Mouse (Mus musculus): ENCODE data around the gene Bcl7b.

Gene Bcl7b

DNA sequence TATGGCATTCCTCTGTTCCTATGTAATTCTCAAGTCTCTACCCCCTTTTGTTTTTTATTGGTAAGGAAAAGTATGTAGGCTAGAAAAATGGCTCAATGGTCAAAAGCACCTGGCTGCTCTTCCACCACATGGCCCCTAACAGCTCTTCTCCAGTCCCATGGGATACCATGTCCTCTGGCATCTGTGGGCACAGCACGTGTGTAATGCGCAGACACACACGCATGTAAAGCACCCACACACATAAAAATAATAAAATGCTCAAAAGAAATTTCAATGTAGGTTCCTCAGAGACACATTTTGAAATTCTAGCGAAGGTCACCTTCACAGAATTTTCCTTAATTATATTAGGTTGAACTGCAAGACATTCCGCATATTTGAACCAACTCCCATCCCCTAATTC is 1.4 kb downstream of the Bcl7b start:
- in situ Hi-C loops (cut with MseI, MboI), result no loop called here

DNA sequence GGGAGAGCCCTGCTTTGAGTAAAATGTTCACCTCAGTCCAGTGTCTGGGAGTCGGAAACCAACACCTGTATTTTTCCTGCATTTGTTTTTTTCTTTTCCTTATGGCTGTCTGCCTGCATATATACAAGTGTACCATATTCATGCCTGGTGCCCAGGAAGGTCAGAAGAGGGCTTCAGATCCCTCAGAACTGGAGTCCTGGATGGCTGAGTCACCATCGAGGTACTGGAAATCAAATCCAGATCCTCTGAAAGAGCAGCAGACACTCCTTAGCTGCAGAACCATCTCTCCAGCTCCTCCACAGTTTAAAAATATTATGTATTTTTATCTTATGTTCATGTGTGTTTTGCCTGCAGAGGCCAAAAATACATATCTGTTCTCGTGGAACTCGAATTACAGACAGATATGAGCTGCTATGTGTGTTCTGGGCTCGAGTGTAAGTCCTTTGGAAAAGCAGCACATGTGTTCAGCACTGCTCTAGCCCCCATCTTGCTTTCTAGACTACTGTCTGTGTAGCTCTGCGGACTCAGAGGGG is 3.7 kb downstream of the Bcl7b start:
- in situ Hi-C loops (cut with MseI, MboI), result no loop called here

DNA sequence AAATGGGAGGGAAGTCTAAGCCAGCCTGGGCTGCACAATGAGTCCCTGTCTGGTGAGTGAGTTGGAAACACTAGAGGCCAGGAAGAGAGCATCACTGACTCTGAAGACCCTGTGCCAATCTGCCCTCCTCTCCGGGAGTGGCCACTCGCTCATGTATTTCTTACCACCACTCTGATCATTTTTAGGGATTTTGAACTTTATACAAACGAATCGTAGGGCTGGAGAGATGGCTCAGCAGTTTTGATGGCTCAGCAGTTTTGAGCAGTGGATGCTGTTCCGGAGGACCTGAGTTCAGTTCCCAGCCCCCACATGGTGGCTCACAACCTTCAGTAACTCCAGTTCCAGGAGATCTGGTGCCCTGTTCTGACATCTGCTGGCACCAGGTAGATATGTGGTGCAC is 4.9 kb downstream of the Bcl7b start:
- in situ Hi-C loops (cut with MseI, MboI), result no loop called here

DNA sequence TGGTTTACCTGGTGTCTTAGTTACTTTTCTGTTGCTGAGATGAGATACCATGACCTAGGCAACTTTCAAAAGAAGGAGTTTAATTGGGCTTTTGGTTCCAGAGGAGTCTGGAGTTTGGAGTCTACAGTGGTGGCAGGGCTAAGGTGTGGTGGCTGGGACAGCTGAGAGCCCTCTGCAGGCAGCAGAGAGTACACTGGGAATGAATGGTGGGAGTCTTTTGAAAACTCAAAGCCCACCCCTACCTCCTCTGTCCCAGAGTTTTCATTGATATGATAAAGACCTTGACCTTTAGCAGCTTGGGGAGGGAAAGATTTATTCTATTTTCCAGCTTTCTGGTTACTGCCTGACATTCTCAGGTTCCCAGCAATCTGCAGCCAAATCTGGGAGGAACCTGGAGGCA is 7.0 kb downstream of the Bcl7b start:
- in situ Hi-C loops (cut with MseI, MboI), result no loop called here

DNA sequence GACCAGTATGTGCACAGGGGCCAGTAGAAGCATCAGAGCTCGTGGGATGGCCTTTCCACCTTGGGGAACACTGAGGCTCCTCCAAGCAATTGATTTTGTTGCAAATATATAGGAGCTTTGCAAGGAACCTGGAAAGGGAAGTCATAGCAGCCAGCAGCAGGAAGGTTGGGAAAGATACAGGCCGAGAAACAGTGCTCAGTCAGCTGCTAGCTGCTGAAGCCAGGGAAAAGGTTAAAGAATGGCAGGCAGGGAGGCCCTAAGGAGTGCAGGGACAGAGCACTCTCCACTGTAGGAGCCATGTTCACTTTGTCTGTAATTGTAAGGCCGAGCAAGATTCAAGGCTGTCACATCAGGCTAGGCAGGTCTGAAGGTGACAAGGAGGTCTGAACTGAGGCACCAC is 10.4 kb downstream of the Bcl7b start:
- in situ Hi-C loops (cut with MseI, MboI), result no loop called here

DNA sequence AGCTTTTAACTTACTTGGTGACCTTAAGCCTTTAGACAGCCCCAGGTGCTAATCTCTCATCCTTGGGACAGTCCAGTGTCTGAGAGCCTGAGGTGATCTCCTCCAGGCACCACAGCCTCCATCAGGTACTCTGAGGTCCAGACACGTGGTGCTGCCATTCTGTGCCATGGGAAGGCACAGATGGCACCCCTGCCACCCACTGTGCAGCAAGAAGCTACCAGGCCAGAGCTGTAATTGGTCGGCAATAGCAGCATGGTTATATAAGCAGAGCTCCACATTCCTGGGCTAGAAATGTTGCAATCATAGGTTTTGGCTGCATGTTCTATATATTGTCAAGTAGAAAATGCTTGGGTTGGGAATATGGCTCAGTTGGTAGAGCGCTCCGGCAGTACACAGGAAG is 10.9 kb downstream of the Bcl7b start:
- in situ Hi-C loops (cut with MseI, MboI), result no loop called here

DNA sequence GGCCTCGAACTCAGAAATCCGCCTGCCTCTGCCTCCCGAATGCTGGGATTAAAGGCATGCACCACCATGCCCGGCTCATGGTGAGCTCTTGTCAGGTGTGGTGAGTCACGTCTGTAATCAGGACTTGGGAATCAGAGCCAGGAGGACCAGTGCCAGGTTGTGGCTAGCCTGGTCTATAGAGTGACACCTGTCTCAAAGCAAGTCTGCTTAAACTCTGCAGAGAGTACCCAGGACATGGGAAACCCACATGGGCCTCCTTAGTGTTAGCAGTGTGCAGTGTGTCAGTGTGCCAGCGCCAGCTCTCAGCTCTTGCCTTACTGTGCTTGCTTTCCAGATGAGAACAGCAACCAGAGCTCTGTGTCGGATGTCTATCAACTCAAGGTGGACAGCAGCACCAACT is 11.5 kb downstream of the Bcl7b start:
- in situ Hi-C loops (cut with MseI, MboI), result no loop called here

DNA sequence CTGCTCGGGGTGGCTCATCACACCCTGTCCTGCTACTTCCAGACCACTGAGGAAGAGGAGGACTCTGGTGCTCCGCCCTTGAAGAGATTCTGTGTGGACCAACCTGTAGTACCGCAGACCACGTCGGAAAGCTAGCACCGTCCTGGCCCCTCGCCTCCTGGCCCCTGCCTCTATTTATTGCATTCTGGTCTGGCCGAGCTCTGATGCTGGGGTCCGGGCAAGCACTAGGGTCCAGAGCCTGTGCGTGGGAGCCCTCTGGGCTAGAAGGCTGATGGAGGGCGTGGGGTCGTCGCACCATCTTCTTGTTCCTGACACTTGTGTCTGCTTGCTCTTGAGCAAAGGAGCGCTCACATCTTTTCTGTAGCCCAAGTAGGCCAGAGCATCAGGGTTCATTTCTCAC is 12.7 kb downstream of the Bcl7b start:
- in situ Hi-C loops (cut with MseI, MboI), result no loop called here

DNA sequence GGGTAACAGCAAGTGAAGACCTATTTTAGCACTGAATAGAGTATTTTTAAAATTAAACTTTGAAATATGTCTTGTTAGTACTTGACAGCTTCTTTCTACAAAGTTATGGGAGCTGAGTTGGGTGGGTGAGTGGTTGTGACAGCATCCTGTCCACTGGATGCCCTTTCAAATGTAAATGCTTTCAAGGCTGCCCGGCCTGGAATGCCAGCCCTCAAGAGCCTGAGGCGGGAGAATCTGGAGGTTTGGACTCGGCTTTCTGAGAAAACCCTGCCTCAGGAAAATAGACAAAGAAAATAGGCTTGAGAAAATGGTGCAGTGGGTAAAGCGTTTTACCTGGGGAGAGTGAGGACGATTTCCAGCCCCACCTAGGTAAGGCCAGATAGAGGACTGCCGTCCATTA is 13.7 kb downstream of the Bcl7b start:
- in situ Hi-C loops (cut with MseI, MboI), result no loop called here

DNA sequence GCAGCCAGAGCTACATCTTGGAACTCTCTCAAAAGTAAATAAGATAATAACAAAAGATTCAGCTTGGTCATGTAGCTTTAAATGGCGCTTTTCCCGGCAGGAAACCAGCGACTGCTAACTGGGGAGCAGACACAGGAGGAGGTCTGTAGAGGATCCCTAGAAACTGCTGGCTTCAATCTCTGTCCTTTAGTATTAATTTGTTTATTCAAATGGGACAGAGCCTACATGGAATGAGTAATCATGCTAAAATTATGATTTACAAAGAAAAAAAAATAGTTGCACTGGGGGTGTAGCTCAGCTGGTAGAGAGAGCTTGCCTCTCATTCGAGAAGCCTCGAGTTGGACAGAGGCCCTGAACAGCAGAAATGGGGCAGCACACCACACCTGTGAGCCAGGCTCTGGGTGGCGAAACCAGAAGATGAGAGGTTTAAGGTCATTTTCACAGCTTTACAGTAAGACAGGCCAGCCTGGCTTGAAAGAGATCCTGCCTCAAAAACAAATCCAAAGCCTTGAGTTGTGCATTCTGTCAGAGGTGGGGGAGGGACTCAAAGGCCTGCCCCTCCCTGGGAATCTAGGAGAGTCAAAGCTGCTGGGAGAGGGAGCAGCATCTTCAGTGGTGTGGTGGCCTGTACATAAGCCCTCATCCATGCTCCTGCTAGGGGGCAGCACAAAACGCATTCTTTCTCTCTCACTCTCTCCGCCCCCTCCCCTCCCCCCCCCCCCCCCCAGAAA is 15.2 kb downstream of the Bcl7b start:
- in situ Hi-C loops (cut with MseI, MboI), result no loop called here

DNA sequence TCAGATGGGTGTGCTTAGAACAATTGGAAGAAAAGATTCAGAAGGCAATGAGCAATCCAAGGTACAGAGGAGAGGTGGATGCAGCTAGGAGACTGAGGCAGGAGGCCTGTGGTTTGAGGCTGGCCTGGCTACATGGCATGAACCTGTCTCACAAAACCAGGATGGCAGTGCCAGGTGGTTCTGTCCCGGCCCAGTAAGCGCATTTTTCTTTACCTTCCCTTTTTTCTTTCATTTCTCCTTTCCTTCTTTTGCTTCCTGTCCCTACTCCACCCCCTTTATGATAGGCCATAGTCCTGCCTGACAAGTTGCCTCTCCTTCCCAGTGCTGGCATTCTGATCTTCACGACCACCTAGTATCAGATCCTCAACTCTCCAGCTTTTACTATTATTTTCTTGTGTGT is 16.9 kb downstream of the Bcl7b start:
- in situ Hi-C loops (cut with MseI, MboI), result no loop called here

DNA sequence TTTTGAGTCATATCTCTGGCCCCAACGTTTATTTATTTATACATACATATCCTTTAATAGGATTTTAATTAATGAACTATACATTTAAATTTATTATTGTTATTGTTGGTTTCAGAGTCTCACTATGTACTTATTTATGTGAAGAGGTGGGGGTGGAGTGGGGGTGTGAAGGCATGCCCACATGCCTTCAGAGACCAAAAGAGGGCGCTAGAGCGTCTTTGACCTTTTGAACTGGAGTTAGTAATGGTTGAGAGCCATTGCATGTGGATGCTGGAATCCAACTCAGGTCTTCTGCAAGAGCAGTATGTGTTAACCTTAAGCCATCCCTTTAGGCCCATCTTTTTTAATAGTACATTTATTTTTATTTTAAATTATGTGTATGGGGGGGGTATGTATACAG is 17.5 kb downstream of the Bcl7b start:
- in situ Hi-C loops (cut with MseI, MboI), result no loop called here

DNA sequence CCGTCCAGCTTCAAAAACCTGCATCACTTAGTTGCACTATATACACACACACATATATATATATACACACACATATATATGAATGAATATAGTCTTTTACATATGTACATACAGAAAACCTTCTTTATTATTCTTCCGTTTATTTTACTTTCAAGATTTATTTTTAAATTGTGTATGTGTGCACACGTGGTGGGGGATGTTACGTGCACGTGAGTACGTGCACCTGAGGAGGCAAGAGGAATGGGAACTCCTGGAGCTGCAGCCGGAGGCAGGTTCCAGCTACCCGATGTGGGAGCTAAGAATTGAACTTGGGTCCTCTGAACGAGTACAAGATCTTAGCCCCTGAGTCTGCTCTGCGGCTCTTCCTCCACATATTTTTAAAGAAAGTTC is 18.1 kb downstream of the Bcl7b start:
- in situ Hi-C loops (cut with MseI, MboI), result no loop called here

DNA sequence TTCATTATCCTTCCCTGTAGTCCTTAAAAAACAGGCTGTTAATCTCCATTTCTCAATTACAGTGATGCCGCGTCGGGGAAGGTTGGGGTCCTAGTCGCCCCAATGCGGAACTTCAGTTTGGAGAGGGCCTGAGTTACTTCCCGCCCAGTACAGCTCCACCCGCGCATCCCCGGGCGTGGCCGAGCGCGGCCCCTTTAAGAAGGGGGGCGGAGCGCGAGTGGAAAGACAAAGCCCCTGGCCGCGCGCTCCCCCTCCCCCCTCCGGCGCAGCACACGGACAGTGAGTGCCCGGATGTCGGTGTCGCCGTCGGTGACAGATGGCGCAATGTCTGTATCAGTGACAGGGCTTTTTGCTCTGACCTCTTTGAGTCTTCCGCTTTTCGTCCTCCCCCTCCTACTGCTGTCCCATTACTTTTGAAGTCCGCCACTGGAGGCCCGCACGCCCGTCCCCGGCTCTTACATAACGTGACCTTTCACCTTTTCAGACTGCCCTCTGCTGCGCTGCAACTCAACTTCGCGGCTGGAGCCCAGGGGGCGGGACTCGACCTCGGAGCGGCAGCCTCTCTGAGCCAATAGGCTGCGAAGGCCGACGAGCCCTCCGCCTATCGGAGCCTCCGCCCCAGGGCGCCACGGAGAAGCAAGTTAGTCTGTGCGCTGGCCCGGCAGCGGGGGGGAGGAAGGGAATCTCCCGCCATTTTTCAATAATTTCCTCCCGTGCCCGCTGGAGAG is 18.7 kb downstream of the Bcl7b start, which contains the start of gene Baz1b:
Baz1b (plus strand) TSS at position 644 of the 728 bp plus-strand sequence.
- in situ Hi-C loops (cut with MseI, MboI), result no loop called here

DNA sequence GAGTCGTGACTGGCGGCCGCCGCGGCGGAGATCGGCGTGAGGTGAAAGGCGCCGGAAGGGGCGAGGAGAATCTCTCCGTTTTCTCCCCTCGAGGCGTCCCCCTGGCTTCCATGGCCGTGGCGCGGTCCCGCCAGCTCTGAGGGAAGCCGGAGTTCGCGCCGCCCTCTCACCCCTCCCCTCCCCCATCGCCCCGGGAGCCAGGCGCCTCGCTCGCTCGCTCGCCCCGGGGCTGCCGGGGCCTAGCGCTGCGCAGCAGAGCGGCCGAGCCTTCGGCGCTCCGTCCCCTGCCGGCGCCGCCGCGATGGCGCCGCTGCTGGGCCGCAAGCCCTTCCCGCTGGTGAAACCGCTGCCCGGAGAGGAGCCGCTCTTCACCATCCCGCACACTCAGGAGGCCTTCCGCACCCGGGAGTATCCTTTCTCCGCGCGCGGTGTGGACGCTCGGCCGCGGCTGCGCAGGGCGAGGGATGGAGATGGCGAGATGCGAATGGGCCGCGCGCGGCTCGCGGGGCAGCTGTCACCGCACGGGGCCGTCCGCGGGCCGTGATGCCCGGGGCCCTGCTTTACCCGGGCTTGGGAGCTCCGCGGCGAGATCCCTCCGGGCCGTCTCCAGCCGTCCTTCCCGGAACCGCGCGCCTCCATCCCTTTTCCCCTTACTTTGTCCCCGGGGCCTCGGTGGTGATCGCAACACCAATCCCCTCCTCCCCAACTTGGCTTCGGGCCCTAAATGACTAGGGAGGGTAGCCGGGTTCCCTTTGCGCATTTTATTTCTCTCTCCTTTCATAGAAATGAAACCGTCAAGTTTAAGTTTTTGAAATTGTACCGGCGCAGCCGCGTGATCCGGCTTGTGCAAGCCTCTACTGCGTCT is 19.5 kb downstream of the Bcl7b start:
- in situ Hi-C loops (cut with MseI, MboI), result no loop called here

DNA sequence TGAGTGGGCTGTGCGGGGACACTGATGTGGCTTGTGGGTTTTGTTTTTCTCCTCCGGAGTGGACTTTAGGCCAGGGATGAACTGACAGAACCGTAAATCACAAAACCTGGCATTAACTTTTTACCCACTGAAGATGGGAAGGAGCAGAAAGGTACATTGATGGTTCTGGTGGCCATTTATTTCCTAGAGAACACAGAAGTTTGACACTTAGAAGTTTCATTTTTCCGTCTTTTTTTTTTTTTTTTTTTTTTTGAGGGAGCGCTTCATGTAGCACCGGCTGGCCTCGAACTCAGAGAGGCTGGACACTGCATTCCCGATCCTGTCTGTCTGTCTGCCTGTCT is 20.1 kb downstream of the Bcl7b start:
- in situ Hi-C loops (cut with MseI, MboI), result no loop called here

DNA sequence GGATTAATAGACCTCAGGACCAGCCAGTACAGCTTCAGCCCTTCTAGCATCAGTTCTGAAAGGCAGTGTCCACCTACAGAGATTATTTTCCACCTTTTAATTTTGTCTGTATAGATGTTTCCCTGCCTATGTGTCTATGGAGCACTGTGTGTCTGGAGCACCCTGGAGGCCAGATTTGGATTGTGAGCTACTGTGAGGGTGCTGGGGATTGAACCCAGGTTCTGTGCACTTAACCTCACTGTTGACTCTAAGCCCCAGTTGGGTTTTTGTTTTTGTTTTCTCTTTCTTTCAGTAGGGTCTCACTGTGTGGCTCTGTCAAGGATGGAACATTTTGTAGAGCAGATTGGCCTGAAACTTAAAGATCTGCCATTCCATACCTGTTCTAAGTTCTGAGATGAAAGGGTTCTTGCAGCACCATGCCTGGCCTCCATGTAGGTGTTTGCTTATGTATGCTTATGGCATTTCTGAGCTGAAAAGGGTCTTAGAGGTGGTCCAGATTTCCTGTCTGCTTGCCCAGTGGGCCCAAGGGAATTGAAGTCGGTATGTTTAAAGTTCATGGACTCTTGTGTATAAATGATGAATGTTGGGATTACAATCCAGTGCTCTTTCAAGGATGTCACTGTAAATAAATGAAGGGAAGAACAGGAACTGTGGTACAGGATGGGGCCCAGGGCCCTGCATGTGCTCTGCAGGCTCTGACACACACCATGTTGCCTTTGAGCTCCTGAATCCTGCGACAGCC is 21.4 kb downstream of the Bcl7b start:
- in situ Hi-C loops (cut with MseI, MboI), result no loop called here

DNA sequence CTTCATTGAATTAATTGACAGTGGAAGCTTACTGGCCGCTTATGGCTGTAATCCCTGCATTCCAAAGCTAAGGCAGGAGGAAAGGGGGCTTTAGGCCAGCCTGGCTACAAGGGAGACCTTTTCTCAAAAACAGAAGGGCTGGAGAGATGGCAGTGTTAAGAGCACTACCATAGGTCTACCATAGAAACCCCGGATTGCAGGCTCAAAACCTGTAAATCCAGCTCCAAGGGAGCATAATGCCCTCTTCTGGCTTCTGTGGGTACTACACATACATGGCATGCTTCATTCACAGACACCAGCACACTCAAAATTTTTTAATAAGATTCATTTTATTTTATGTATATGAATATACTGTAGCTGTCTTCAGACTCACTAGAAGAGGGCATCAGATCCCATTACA is 23.5 kb downstream of the Bcl7b start:
- in situ Hi-C loops (cut with MseI, MboI), result no loop called here

DNA sequence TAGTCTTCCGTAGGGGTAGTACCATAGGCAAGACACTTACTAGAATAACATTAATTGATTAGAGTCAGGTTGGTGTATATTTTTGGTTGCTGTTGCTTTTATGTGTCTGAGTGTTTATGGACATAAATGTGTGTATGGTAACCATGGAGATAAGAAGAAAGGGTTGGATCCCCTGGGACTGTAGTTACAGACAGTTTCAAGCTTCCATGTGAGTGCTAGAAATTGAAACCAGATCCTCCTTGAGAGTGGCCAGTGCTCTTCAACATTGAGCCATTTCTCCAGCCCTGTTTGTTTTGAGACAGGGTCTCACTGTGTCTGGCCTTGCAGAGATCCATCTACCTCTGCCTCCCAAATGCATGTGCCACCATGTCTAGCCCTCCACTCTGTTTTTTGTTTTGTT is 24.3 kb downstream of the Bcl7b start:
- in situ Hi-C loops (cut with MseI, MboI), result no loop called here

DNA sequence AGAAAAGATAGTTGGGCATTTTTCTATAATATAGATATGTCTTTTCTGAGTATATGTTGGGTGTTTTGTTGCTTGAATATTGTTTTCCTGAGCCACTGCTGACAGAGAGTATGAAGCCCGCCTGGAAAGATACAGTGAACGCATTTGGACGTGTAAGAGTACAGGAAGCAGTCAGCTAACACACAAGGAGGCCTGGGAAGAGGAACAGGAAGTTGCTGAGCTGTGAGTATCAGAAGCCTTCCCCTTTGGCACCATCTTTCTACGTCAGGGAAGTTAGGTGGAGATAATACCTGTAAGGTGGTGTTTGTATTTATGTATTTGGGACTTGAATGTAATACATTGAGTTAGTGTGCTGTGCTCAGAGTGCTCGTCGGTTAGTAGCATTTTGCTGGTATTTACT is 28.3 kb downstream of the Bcl7b start:
- in situ Hi-C loops (cut with MseI, MboI), result no loop called here

DNA sequence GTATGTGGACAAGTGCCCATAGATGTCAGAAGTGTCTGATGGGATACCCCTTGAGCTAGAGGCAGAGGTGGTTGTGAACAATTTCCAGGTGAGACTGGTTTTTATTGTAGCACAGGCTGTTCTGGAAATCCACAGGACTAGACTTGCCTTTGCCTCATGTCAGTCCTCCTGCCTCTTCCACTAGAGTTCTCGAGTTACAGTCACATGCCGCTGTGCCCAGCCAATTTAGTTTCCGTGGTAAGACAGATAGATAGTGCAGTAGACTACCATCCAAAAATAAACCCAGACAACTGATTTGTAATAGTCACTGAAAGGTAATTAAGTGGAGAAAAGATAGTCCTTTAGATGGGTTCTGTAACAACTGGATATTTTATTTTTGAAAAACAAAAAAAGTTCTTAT is 34.7 kb downstream of the Bcl7b start:
- in situ Hi-C loops (cut with MseI, MboI), result no loop called here

DNA sequence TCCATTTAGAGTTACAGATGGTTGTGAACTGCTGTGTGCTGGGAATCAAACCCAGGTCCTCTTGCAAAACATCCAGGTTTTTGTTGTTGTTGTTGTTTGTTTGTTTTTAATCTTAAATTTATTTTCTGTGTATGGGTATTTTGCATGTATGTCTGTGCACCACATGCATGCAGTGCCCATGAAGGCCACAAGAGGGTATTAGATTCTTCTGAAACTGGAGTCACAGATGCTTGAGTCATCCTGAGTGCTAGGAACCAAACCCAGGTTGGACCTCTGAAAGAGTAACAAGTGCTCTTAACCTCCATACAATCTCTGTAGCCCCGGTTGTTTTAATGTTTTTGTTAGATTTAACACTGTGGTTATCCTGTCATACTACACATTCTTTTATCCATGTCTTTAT is 40.1 kb downstream of the Bcl7b start:
- in situ Hi-C loops (cut with MseI, MboI), result no loop called here

Measured in mouse trophoblast stem cell (cell line).